Mouse (Mus musculus) stomach, postnatal 0 days (tissue): ENCODE measurements around the gene Gm5767.

ENCODE experiments used
- CTCF ChIP-seq: IDR thresholded peaks from 2 replicates; pipeline ENCODE4 v1.5.1; 2016; ENCODE audit warnings: antibody characterized with exemption, low read depth, mild to moderate bottlenecking, moderate library complexity
- EP300 ChIP-seq: optimal IDR thresholded peaks from 2 replicates; pipeline ENCODE3; 2016; ENCODE audit warnings: antibody characterized with exemption

- TF ChIP-seq CTCF, result no peak
- no peak for TF ChIP-seq EP300
Measured at GRCm38 (mm10) chr16:8663606-8664539, 16.7 kb upstream of the Gm5767 start.
